Mouse (Mus musculus) lung, postnatal 0 days (tissue): ENCODE results near the gene Glmp.
"Not testable (repeated sequence)": the region's sequence is repeated elsewhere in the genome, so short reads cannot be mapped to it uniquely, and the experiment has no call there.

Source experiments
- CTCF ChIP-seq: IDR thresholded peaks from 2 replicates; pipeline ENCODE4 v1.5.1; 2016; ENCODE audit warnings: antibody characterized with exemption, mild to moderate bottlenecking
- EP300 ChIP-seq: IDR thresholded peaks from 2 replicates; pipeline ENCODE4 v1.6.1; 2016; ENCODE audit warnings: antibody characterized with exemption, mild to moderate bottlenecking, control low read depth

- TF ChIP-seq EP300, CTCF: not testable (repeated sequence)
These were observed 29.6 kb upstream of the Glmp start for GRCm38 (mm10) chr3:88295272-88295671.
